Mouse (Mus musculus) liver, adult (tissue): Measurements from ENCODE around the gene Rad51b.

Experiments
- GATA4 ChIP-seq: IDR thresholded peaks from 2 replicates; pipeline ENCODE4 v1.6.1; 2014; ENCODE audit warnings: mild to moderate bottlenecking, low read length; ENCODE audit not compliant: insufficient replicate concordance

Rad51b gene

GRCm38 (mm10) chr12:79506421-79506820 is 209.3 kb downstream of the Rad51b start:
- no peak for TF ChIP-seq GATA4

- no peak for TF ChIP-seq GATA4
Observed at GRCm38 (mm10) chr12:79507141-79507681, 210.1 kb downstream of the Rad51b start.

GRCm38 (mm10) chr12:79511454-79512204 is 214.5 kb downstream of the Rad51b start:
- TF ChIP-seq GATA4 = no peak

- no peak for TF ChIP-seq GATA4
Observed at GRCm38 (mm10) chr12:79512205-79512886, 215.3 kb downstream of the Rad51b start.

GRCm38 (mm10) chr12:79512982-79513681 is 216.1 kb downstream of the Rad51b start:
- TF ChIP-seq GATA4 = no peak

- TF ChIP-seq GATA4 = no peak
Observed at GRCm38 (mm10) chr12:79514680-79515079, 217.6 kb downstream of the Rad51b start.

GRCm38 (mm10) chr12:79522374-79522773 is 225.3 kb downstream of the Rad51b start:
- TF ChIP-seq GATA4 = no peak

GRCm38 (mm10) chr12:79524941-79525871 is 228.1 kb downstream of the Rad51b start:
- TF ChIP-seq GATA4 = no peak

- peak; percentile 27; the same call in 1 of the 2 replicates for TF ChIP-seq GATA4
Observed at GRCm38 (mm10) chr12:79525872-79526271, 228.8 kb downstream of the Rad51b start.

GRCm38 (mm10) chr12:79527222-79527621 is 230.1 kb downstream of the Rad51b start:
- no peak for TF ChIP-seq GATA4

- no peak for TF ChIP-seq GATA4
Observed at GRCm38 (mm10) chr12:79530275-79530902, 233.3 kb downstream of the Rad51b start.

- TF ChIP-seq GATA4 = peak; percentile 83
Observed at GRCm38 (mm10) chr12:79531809-79532798, 235.0 kb downstream of the Rad51b start.

GRCm38 (mm10) chr12:79534778-79535177 is 237.7 kb downstream of the Rad51b start:
- TF ChIP-seq GATA4 = no peak
